Mouse (Mus musculus) brain, embryonic 14.5 days (tissue): ENCODE results near the gene Anapc11.

Source experiments
- CTCF ChIP-seq: fragments of 200-500 bp; IDR thresholded peaks from 2 replicates; pipeline ENCODE4 v1.5.1; 2012; ENCODE audit warnings: inconsistent platforms, mild to moderate bottlenecking, moderate library complexity, borderline replicate concordance; ENCODE audit not compliant: insufficient read depth, insufficient read length; ENCODE audit errors: extremely low read depth
- POLR2A ChIP-seq: fragments of 200-500 bp; IDR thresholded peaks from 2 replicates; pipeline ENCODE4 v1.6.1; 2012; ENCODE audit warnings: mild to moderate bottlenecking, inconsistent platforms, borderline replicate concordance; ENCODE audit not compliant: poor library complexity, insufficient read depth, insufficient read length, severe bottlenecking; ENCODE audit errors: extremely low read depth

GRCm38 (mm10) chr11:120632559-120633519 lies 34.6 kb downstream of the Anapc11 start:
- TF ChIP-seq CTCF = no peak
- no peak for TF ChIP-seq POLR2A
